Mouse (Mus musculus): ENCODE measurements around the gene Selenos.

Selenos gene

GRCm38 (mm10) chr7:66120702-66121396, 41.4 kb downstream of the Selenos start:
- no peak for DNase-seq

GRCm38 (mm10) chr7:66124551-66124968, 45.1 kb downstream of the Selenos start:
- DNase-seq: no peak

GRCm38 (mm10) chr7:66125368-66125767, 45.9 kb downstream of the Selenos start:
- no peak for DNase-seq

- no peak for DNase-seq
Measured at GRCm38 (mm10) chr7:66127951-66128645, 48.6 kb downstream of the Selenos start.

- DNase-seq: no peak
Measured at GRCm38 (mm10) chr7:66128857-66129256, 49.4 kb downstream of the Selenos start.

GRCm38 (mm10) chr7:66130296-66130695, 50.8 kb downstream of the Selenos start:
- no peak for DNase-seq

GRCm38 (mm10) chr7:66131776-66132421, 52.5 kb downstream of the Selenos start:
- no peak for DNase-seq

GRCm38 (mm10) chr7:66134154-66134553, 54.7 kb downstream of the Selenos start:
- no peak for DNase-seq

- no peak for DNase-seq
Measured at GRCm38 (mm10) chr7:66135644-66136043, 56.2 kb downstream of the Selenos start.

- no peak for DNase-seq
Measured at GRCm38 (mm10) chr7:66136187-66136586, 56.7 kb downstream of the Selenos start.

- DNase-seq: no peak
Measured at GRCm38 (mm10) chr7:66137309-66137708, 57.9 kb downstream of the Selenos start.

GRCm38 (mm10) chr7:66138301-66138700, 58.9 kb downstream of the Selenos start:
- DNase-seq: no peak

GRCm38 (mm10) chr7:66138878-66139277, 59.4 kb downstream of the Selenos start:
- no peak for DNase-seq

Measured in thymus, postnatal 14 days (tissue).